Mouse (Mus musculus) cortical plate, adult 2 months (tissue): Measurements from ENCODE around the gene Nsfl1c.

Experiments used
- CTCF ChIP-seq: fragments of 200-500 bp; IDR thresholded peaks from 2 replicates; pipeline ENCODE4 v1.5.1; 2011; ENCODE audit warnings: mild to moderate bottlenecking, control low read depth, low read length; ENCODE audit not compliant: insufficient read depth; ENCODE audit errors: extremely low read depth
- POLR2A ChIP-seq: fragments of 200-500 bp; IDR thresholded peaks from 2 replicates; pipeline ENCODE4 v1.6.1; 2011; ENCODE audit warnings: mild to moderate bottlenecking, low read length, control low read depth; ENCODE audit not compliant: insufficient read depth; ENCODE audit errors: extremely low read depth

DNA sequence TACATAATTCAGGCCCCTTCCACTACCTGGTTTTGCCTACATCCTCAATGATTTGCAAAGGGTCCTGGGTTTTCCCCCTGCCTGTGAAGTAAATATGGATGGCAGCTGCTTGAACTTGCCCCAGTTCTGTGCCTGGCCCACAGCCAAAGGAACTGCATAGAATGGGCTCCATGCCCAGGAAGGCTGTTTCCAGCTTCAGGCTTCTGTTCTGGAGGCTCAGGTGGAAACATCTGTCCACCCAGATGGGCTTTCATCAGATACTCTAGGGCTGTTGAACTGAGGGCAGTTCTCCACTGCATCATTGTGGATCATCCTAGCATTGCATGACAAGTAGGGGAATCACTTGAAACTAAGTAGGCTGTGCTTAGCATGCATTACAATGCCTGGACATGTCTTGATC is 18.2 kb downstream of the Nsfl1c start:
- TF ChIP-seq POLR2A (no peak), CTCF (no peak)
